Mouse (Mus musculus) bone marrow, adult 2 months (tissue): ENCODE measurements around the gene Mycbp2.

ENCODE experiments used
- CTCF ChIP-seq: fragments of 200-500 bp; IDR thresholded peaks from 2 replicates; pipeline ENCODE4 v1.5.1; 2011; ENCODE audit warnings: low read length, control low read depth; ENCODE audit not compliant: control insufficient read depth, insufficient read depth
- POLR2A ChIP-seq: fragments of 200-500 bp; IDR thresholded peaks from 2 replicates; pipeline ENCODE4 v1.6.1; 2011; ENCODE audit warnings: low read depth, mild to moderate bottlenecking, control low read depth, low read length, borderline replicate concordance; ENCODE audit not compliant: control insufficient read depth

GRCm38 (mm10) chr14:103385084-103385610 lies 38.5 kb upstream of the Mycbp2 start:
- TF ChIP-seq POLR2A, result no peak
- TF ChIP-seq CTCF, result no peak
